Mouse (Mus musculus) liver (tissue): ENCODE results near the gene Ppox.
A peak's percentile ranks its signal among the peaks of the same experiment; 100 is the strongest.

Experiments used
- DNase-seq: peaks from one replicate; pipeline ENCODE4 v3.0.0-alpha.2; 2020; ENCODE audit warnings: mixed read lengths

The Ppox gene

DNA sequence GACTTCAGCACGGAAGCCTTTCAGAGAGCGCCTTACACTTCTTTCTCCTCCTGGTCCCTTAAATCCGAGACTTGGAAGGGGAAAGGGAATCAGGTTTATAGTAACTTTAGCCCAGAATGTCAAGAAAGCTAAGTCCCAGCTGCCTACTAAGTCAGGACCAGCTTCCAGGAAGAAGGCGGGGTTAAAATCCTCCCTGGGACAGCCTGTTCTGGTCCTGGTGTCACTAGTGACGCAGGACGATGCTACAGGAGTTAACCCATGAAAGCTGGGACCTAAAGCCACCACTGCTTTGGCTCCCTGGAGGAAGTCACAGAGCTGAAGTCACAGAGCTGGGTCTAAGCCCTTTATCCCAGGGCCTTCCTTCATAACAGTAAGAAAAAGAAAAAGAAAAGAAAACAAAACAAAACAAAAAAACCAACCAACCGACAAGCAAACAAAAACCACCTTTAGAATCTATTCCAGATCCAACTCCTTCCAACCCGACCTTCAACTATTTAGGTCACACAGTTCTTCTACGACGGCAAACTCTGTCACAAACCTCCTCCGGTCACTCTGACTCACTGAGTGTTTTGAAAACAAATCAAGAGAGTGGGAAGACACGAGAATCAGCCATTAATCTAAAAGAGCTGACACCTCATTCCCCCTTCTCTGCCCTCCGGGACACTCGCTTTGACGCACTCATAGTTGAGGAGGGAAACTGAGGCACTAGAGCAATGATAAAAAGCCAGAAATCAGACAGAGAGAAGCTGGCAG lies 40.8 kb downstream of the Ppox start:
- no peak for DNase-seq

DNA sequence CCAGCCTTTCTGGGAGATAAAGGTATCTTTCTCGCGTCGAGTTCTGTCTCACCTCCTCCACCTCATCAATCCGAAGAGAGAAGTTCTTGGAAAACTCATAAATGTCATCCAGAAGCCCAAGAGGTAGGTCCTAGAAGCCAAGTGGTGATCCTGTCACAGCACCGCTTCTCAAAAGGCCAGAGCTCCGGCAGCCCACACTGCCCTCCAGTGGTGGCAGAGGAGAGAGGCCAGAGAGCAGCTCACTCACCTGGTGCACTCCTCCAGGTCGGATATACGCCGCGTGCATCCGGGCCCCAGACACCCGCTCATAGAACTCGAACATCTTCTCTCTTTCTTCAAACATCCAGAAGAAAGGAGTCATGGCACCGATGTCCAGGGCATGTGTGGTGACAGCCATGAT lies 42.5 kb downstream of the Ppox start:
- DNase-seq, result peak; percentile 68

DNA sequence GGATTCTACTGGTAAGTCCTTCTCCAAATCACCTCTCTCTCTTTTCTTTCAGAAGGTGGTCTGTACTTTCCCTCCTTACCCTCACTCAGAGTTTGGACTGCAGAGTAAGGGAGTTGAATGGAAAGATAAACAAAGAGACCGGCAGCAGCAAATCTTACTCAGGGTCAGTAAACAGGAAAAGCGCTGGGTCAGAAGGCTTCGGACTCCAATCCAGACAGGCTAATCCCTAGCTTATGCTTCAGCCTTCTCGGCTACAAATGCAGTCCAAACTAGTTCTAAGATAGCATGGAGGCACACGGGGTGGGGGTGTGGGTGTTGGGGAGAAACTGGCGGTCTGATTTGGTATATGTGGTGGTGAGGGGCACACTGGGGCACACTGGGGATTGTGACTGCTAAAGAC lies 43.5 kb downstream of the Ppox start:
- DNase-seq, result no peak

- DNase-seq, result no peak
These were observed 45.2 kb downstream of the Ppox start for GRCm38 (mm10) chr1:171235791-171236190.

GRCm38 (mm10) chr1:171234538-171234937 lies 46.4 kb downstream of the Ppox start:
- no peak for DNase-seq

DNA sequence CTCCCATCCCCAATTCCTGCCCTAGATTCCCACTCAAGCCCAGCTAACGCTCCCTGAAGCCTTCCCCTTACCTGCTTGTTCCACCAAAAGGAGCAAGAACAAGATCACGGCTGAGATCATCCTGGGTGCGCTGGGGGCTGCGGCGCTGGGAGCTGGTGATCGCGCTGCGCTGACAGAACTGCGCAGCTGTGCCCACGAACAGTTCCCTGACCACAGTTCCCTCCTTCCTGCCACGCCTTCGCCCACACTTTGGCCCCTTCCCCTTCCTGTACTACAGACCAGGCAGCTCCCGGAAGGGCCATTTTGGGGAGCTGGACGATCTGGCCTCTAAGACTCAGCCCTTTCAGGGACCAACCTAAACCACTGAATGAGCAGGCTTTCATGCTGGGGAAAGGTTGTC lies 46.9 kb downstream of the Ppox start, which contains the start of gene Fcer1g:
TSS of gene Fcer1g (minus strand) at position 240 of the 400 bp plus-strand sequence.
- DNase-seq, result no peak

- no peak for DNase-seq
These were observed 47.9 kb downstream of the Ppox start for GRCm38 (mm10) chr1:171232800-171233730.

- no peak for DNase-seq
These were observed 48.6 kb downstream of the Ppox start for GRCm38 (mm10) chr1:171232348-171232747.

DNA sequence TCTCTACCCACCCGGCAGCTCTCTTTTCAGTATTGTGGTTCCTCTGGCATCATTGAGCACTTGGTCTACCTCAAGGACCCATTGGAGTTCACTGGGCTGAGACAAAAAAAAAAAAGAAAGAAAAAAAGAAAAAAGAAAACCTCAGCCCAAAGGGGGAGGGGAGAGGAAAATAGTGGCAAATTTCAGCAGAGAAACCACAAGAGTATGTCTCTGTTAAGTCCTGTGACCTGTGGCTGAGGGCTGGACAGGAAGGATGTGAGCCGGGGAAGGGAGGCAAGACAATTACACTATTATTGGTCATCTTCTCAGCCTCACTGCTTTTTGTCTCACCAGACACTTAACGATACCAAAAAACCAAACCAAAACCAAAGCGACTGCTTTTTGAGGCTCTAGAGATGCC lies 49.1 kb downstream of the Ppox start:
- no peak for DNase-seq

DNA sequence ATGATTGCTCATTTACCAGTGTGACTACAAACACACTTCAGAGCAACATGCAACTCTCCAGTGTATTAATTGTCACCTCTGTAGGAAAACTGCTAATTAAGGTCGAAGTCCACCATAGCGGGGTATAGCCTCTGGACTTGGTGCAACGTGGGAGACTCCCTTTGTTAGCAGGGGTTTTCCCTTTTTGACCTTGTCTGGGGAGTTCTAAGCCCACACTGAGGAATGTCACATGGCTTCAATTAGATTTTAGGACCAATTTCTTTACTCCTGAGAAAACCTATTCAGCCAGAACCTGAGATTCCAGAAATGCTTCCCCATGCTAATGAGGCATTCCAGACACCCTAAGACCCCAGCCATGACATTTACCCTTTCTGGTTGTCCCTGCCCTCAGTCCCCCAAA lies 50.8 kb downstream of the Ppox start:
- DNase-seq, result no peak

- DNase-seq, result no peak
These were observed 51.2 kb downstream of the Ppox start for GRCm38 (mm10) chr1:171229750-171230149.

GRCm38 (mm10) chr1:171227879-171228278 lies 53.1 kb downstream of the Ppox start:
- no peak for DNase-seq

- DNase-seq, result no peak
These were observed 54.2 kb downstream of the Ppox start for GRCm38 (mm10) chr1:171226780-171227179.
